Mouse (Mus musculus): Measurements from ENCODE around the gene Olfr1.
A peak's percentile ranks its signal among the peaks of the same experiment; 100 is the strongest.

Gene Olfr1

GRCm38 (mm10) chr11:73399514-73399913 lies at the start of gene Olfr1:
Gene Olfr1 (minus strand): TSS chr11:73399614.
- DNase-seq, result no peak

DNA sequence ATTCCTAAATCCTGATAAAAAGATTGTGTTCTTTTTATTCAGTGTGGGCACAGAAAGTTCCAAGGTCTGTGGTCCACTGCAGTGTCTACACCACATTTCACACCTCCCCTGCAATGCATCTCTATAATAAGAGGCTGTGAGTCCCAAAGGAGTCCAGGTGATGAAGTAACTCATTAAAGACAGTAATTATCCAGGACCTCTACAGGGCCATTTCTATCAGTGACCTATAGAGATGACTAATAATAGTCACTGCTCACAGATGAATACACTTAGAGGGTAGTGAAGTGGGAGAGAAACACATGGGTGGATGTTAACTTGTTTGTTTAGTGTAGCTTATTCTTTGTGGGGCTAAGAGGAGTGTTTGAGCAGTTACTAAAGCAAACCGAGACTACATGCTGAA lies 29.0 kb upstream of the Olfr1 start, which contains the start of gene Olfr378:
TSS of gene Olfr378 (minus strand) at position 101 of the 400 bp plus-strand sequence.
- no peak for DNase-seq

DNA sequence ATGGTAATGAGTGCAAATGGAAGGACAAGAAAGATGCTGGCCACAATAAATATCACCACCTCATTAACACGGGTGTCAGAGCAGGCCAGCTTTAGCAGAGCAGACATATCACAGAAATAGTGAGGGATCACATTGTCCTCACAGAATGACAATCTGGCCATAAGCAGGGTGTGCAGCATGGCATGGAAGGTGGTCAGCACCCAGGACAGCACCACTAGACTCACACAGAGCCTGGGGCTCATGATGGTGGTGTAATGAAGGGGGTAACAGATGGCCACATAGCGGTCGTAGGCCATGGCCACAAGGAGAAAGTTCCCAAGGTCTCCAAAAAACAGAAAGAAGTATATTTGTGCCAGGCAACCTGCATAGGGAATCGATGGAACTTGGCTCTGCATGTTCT lies 4.0 kb downstream of the Olfr1 start:
- DNase-seq, result peak; percentile 54 to 56

- no peak for DNase-seq
Observed at GRCm38 (mm10) chr11:73370946-73371345, 28.5 kb downstream of the Olfr1 start, which contains the start of gene Olfr376. Gene Olfr376 (plus strand): TSS chr11:73371246.

DNA sequence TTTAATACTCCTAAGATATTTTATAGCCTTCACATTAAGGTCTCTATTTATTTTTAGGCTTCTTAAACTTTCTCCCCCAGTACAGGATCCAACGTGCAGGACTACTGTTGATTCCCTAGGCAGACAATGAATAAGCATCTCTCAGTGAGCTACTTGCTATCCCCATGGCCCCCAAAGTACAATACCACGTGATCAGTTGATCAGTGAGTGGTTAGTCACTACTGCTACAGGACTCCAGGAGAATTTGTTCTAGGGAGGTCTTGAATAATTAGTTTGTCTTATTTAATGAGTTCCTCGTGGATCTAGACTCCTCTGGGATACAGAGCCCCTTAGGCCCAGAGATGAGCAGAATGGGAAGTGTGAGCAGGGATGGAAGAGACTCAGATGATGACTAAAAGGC lies 48.9 kb downstream of the Olfr1 start, which contains the start of gene Olfr20:
TSS of gene Olfr20 (plus strand) at position 301 of the 400 bp plus-strand sequence.
- DNase-seq, result no peak

Data from kidney, postnatal 4 days (tissue).